Mouse (Mus musculus): Measurements from ENCODE around the gene Mia3.
"Not testable (repeated sequence)": the region's sequence is repeated elsewhere in the genome, so short reads cannot be mapped to it uniquely, and the experiment has no call there.

- not testable (repeated sequence) for TF ChIP-seq CTCF (IDR thresholded peaks at IDR 0.05; ENCODE audit: borderline replicate concordance, control insufficient read depth, extremely low read depth, insufficient read depth, low read length, poor library complexity); POLR2A (IDR thresholded peaks at IDR 0.05; ENCODE audit: control insufficient read depth, extremely low read depth, insufficient read depth, low read length, poor library complexity)
Observed at GRCm38 (mm10) chr1:183379376-183379775, 10.0 kb upstream of the Mia3 start.
